Mouse (Mus musculus): ENCODE measurements around the gene Fkbp5. TPM values are rescaled to one million over a fixed set of nuclear protein-coding genes. Genes with fewer than 3 reads are reported as not detected.

Fkbp5 gene
- polyA plus RNA-seq, 1 experiment: 10.6 TPM

GRCm38 (mm10) chr17:28519827-28520226, 2.5 kb upstream of the Fkbp5 start:
- Histone ChIP-seq H3K4me3 (ENCODE audit: low read depth, low read length) (no peak overlapping the region), H3K27ac (ENCODE audit: insufficient read depth, low read depth, low read length) (no peak overlapping the region), H3K4me1 (ENCODE audit: control insufficient read depth, insufficient read depth, insufficient read length, low read length) (peaks cover 37% of the 10 kb centered on the region), H3K36me3 (ENCODE audit: control insufficient read depth, insufficient read depth, low read length) (no peaks in the 10 kb centered on the region), H3K27me3 (ENCODE audit: control insufficient read depth, insufficient read depth, low read length) (no peaks in the 10 kb centered on the region)
- WGBS: 79% methylated on average over 3 of the region's 3 CpGs
- TF ChIP-seq POLR2A (IDR thresholded peaks at IDR 0.05; ENCODE audit: low read depth, low read length) (no peak), CTCF (IDR thresholded peaks at IDR 0.05; ENCODE audit: extremely low read depth, insufficient read length, insufficient replicate concordance, low read depth, low read length) (peak; percentile 54; the same call in 1 of the 2 replicates)

- H3K27me3 ChIP-seq (ENCODE audit: control insufficient read depth, insufficient read depth, low read length): no peaks in the 10 kb centered on the region
Measured at GRCm38 (mm10) chr17:28518615-28519071, 1.3 kb upstream of the Fkbp5 start.

GRCm38 (mm10) chr17:28517956-28518614, 758 bp upstream of the Fkbp5 start:
- Histone ChIP-seq H3K4me1 (ENCODE audit: control insufficient read depth, insufficient read depth, insufficient read length, low read length) (peaks cover 42% of the 10 kb centered on the region), H3K36me3 (ENCODE audit: control insufficient read depth, insufficient read depth, low read length) (no peaks in the 10 kb centered on the region), H3K27me3 (ENCODE audit: control insufficient read depth, insufficient read depth, low read length) (no peaks in the 10 kb centered on the region), H3K4me3 (ENCODE audit: low read depth, low read length) (peak overlapping the region; percentile 67), H3K27ac (ENCODE audit: insufficient read depth, low read depth, low read length) (peak overlapping the region; percentile 84)
- WGBS: under 1% methylated on average over 40 of the region's 46 CpGs
- peak; percentile 52 for TF ChIP-seq POLR2A (IDR thresholded peaks at IDR 0.05; ENCODE audit: low read depth, low read length)
- TF ChIP-seq CTCF (IDR thresholded peaks at IDR 0.05; ENCODE audit: extremely low read depth, insufficient read length, insufficient replicate concordance, low read depth, low read length): no peak

More at GRCm38 (mm10) chr17:28518615-28519071, 1.3 kb upstream of the Fkbp5 start:
- peak overlapping the region; percentile 76 for H3K27ac ChIP-seq (ENCODE audit: insufficient read depth, low read depth, low read length)
- 13% methylated on average over 8 of the region's 8 CpGs for WGBS
- peaks cover 39% of the 10 kb centered on the region for H3K4me1 ChIP-seq (ENCODE audit: control insufficient read depth, insufficient read depth, insufficient read length, low read length)
- no peaks in the 10 kb centered on the region for H3K36me3 ChIP-seq (ENCODE audit: control insufficient read depth, insufficient read depth, low read length)
- peak overlapping the region; percentile 67 for H3K4me3 ChIP-seq (ENCODE audit: low read depth, low read length)
- no peak; the same call in 1 of the 2 replicates for TF ChIP-seq POLR2A (IDR thresholded peaks at IDR 0.05; ENCODE audit: low read depth, low read length)
- TF ChIP-seq CTCF (IDR thresholded peaks at IDR 0.05; ENCODE audit: extremely low read depth, insufficient read length, insufficient replicate concordance, low read depth, low read length): no peak

GRCm38 (mm10) chr17:28516881-28517280, 446 bp downstream of the Fkbp5 start:
- Histone ChIP-seq H3K27me3 (ENCODE audit: control insufficient read depth, insufficient read depth, low read length) (no peaks in the 10 kb centered on the region), H3K4me3 (ENCODE audit: low read depth, low read length) (no peak overlapping the region), H3K4me1 (ENCODE audit: control insufficient read depth, insufficient read depth, insufficient read length, low read length) (peaks cover 45% of the 10 kb centered on the region), H3K36me3 (ENCODE audit: control insufficient read depth, insufficient read depth, low read length) (no peaks in the 10 kb centered on the region), H3K27ac (ENCODE audit: insufficient read depth, low read depth, low read length) (peak overlapping the region; percentile 28; the same call in 1 of the 2 replicates)
- 81% methylated on average over 4 of the region's 4 CpGs for WGBS
- TF ChIP-seq POLR2A (IDR thresholded peaks at IDR 0.05; ENCODE audit: low read depth, low read length) (no peak), CTCF (IDR thresholded peaks at IDR 0.05; ENCODE audit: extremely low read depth, insufficient read length, insufficient replicate concordance, low read depth, low read length) (no peak)

- Histone ChIP-seq H3K27me3 (ENCODE audit: control insufficient read depth, insufficient read depth, low read length) (no peaks in the 10 kb centered on the region), H3K27ac (ENCODE audit: insufficient read depth, low read depth, low read length) (peak overlapping the region; percentile 34), H3K36me3 (ENCODE audit: control insufficient read depth, insufficient read depth, low read length) (no peaks in the 10 kb centered on the region), H3K4me3 (ENCODE audit: low read depth, low read length) (no peak overlapping the region), H3K4me1 (ENCODE audit: control insufficient read depth, insufficient read depth, insufficient read length, low read length) (peaks cover 51% of the 10 kb centered on the region)
- TF ChIP-seq POLR2A (IDR thresholded peaks at IDR 0.05; ENCODE audit: low read depth, low read length): no peak
- no peak for TF ChIP-seq CTCF (IDR thresholded peaks at IDR 0.05; ENCODE audit: extremely low read depth, insufficient read length, insufficient replicate concordance, low read depth, low read length)
- 37% methylated on average over 10 of the region's 10 CpGs for WGBS
Measured at GRCm38 (mm10) chr17:28515431-28516341, 1.6 kb downstream of the Fkbp5 start.

- no peak overlapping the region for H3K4me3 ChIP-seq (ENCODE audit: low read depth, low read length)
- no peaks in the 10 kb centered on the region for H3K36me3 ChIP-seq (ENCODE audit: control insufficient read depth, insufficient read depth, low read length)
- WGBS: 79% methylated on average over 5 of the region's 5 CpGs
- peaks cover 52% of the 10 kb centered on the region for H3K4me1 ChIP-seq (ENCODE audit: control insufficient read depth, insufficient read depth, insufficient read length, low read length)
- no peaks in the 10 kb centered on the region for H3K27me3 ChIP-seq (ENCODE audit: control insufficient read depth, insufficient read depth, low read length)
- H3K27ac ChIP-seq (ENCODE audit: insufficient read depth, low read depth, low read length): no peak overlapping the region
- TF ChIP-seq CTCF (IDR thresholded peaks at IDR 0.05; ENCODE audit: extremely low read depth, insufficient read length, insufficient replicate concordance, low read depth, low read length) (no peak), POLR2A (IDR thresholded peaks at IDR 0.05; ENCODE audit: low read depth, low read length) (no peak)
Measured at GRCm38 (mm10) chr17:28514555-28514954, 2.8 kb downstream of the Fkbp5 start.

- 73% methylated on average over 7 of the region's 7 CpGs for WGBS
- Histone ChIP-seq H3K27me3 (ENCODE audit: control insufficient read depth, insufficient read depth, low read length) (no peaks in the 10 kb centered on the region), H3K4me1 (ENCODE audit: control insufficient read depth, insufficient read depth, insufficient read length, low read length) (peaks cover 50% of the 10 kb centered on the region), H3K27ac (ENCODE audit: insufficient read depth, low read depth, low read length) (peak overlapping the region; percentile 93), H3K4me3 (ENCODE audit: low read depth, low read length) (no peak overlapping the region), H3K36me3 (ENCODE audit: control insufficient read depth, insufficient read depth, low read length) (no peaks in the 10 kb centered on the region)
- no peak for TF ChIP-seq CTCF (IDR thresholded peaks at IDR 0.05; ENCODE audit: extremely low read depth, insufficient read length, insufficient replicate concordance, low read depth, low read length)
- TF ChIP-seq POLR2A (IDR thresholded peaks at IDR 0.05; ENCODE audit: low read depth, low read length): no peak; the same call in 1 of the 2 replicates
Measured at GRCm38 (mm10) chr17:28513844-28514243, 3.5 kb downstream of the Fkbp5 start.

Data from small intestine, adult 2 months (tissue).